Mouse (Mus musculus) left cerebral cortex, adult 11 months (tissue): ENCODE measurements around the gene Insl3.
"Not testable (repeated sequence)": the region's sequence is repeated elsewhere in the genome, so short reads cannot be mapped to it uniquely, and the experiment has no call there.

Experiments used
- DNase-seq: peaks from one replicate; pipeline ENCODE4 v3.0.0; 2022; ENCODE audit warnings: low spot score

The Insl3 gene

GRCm38 (mm10) chr8:71709134-71709799 lies 20.3 kb downstream of the Insl3 start:
- no peak for DNase-seq

GRCm38 (mm10) chr8:71709800-71710446 lies 20.9 kb downstream of the Insl3 start:
- DNase-seq, result peak; percentile 81

- DNase-seq, result no peak
Measured at GRCm38 (mm10) chr8:71711574-71711973, 22.6 kb downstream of the Insl3 start.

GRCm38 (mm10) chr8:71715531-71715930 lies 26.5 kb downstream of the Insl3 start:
- DNase-seq, result no peak

- no peak for DNase-seq
Measured at GRCm38 (mm10) chr8:71716561-71717053, 27.6 kb downstream of the Insl3 start.

- no peak for DNase-seq
Measured at GRCm38 (mm10) chr8:71717096-71717495, 28.1 kb downstream of the Insl3 start.

- no peak for DNase-seq
Measured at GRCm38 (mm10) chr8:71718252-71718651, 29.2 kb downstream of the Insl3 start.

GRCm38 (mm10) chr8:71719218-71719617 lies 30.2 kb downstream of the Insl3 start:
- DNase-seq, result no peak

- DNase-seq, result peak; percentile 81
Measured at GRCm38 (mm10) chr8:71719928-71720457, 31.0 kb downstream of the Insl3 start.

GRCm38 (mm10) chr8:71723047-71723551 lies 34.1 kb downstream of the Insl3 start:
- DNase-seq, result no peak

- no peak for DNase-seq
Measured at GRCm38 (mm10) chr8:71724389-71724788, 35.4 kb downstream of the Insl3 start.

GRCm38 (mm10) chr8:71725122-71725924 lies 36.3 kb downstream of the Insl3 start, which contains the start of gene Fcho1:
Gene Fcho1 (minus strand): TSS chr8:71725716.
- peak; percentile 81 for DNase-seq

GRCm38 (mm10) chr8:71728240-71728785 lies 39.3 kb downstream of the Insl3 start:
- no peak for DNase-seq

- no peak for DNase-seq
Measured at GRCm38 (mm10) chr8:71728826-71729620, 40.0 kb downstream of the Insl3 start.

GRCm38 (mm10) chr8:71731652-71732230 lies 42.7 kb downstream of the Insl3 start:
- no peak for DNase-seq

- not testable (repeated sequence) for DNase-seq
Measured at GRCm38 (mm10) chr8:71738316-71738715, 49.3 kb downstream of the Insl3 start.
